Mouse (Mus musculus) heart, postnatal 0 days (tissue): ENCODE results near the gene Trib2.

Source experiments
- CTCF ChIP-seq: IDR thresholded peaks from 2 replicates; pipeline ENCODE4 v1.5.1; 2016; ENCODE audit warnings: antibody characterized with exemption, control low read depth, low read depth
- EP300 ChIP-seq: IDR thresholded peaks from 2 replicates; pipeline ENCODE4 v1.6.1; 2016; ENCODE audit warnings: antibody characterized with exemption, low read depth

DNA sequence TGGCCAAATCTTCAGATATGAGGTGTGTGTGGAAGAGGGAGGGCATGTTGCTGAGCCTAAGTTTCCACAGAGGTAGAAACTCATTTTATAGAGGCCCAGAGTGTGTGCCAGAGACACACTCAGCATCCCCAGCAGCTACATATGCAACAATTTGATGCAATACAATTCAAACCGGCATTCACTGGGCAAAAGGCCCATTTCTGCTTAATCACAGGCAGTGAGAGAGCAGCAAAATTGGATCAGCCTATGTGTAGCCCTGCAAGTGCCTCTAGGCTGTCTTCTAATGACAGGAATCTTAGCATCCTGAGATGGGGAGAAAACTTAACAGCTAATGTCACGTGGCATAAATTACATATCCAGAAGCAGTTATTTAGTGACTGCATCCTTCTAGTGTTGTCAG, 26.5 kb downstream of the Trib2 start:
- TF ChIP-seq CTCF (no peak), EP300 (no peak)
